Mouse (Mus musculus) lung, postnatal 0 days (tissue): ENCODE results near the gene Ctsc. TPM values are rescaled to one million over a fixed set of nuclear protein-coding genes. Genes with fewer than 3 reads are reported as not detected.
A peak's percentile ranks its signal among the peaks of the same experiment; 100 is the strongest.

Experiments used
- ATAC-seq: fragments of 200-750 bp; cut with Nextera tagmentation; 2 replicates; pipeline ENCODE4 v1.8.0; 2017; ENCODE audit warnings: moderate library complexity
- DNase-seq: peaks from one replicate; pipeline ENCODE4 v3.0.0-alpha.2; 2016; ENCODE audit warnings: low spot score
- H3K27ac ChIP-seq: fragments of 300-500 bp; sonication (generic); 2 replicates; pipeline ENCODE4 v1.5.1; 2014; ENCODE audit warnings: antibody characterized with exemption, mild to moderate bottlenecking, low read length, mixed read lengths
- H3K27me3 ChIP-seq: fragments of 300-500 bp; sonication (generic); replicated peaks from 2 replicates; pipeline ENCODE4 v1.6.1; 2014; ENCODE audit warnings: low read length, mixed read lengths; ENCODE audit not compliant: insufficient read depth
- H3K36me3 ChIP-seq: fragments of 300-500 bp; sonication (generic); 2 replicates; pipeline ENCODE4 v1.6.1; 2014; ENCODE audit warnings: low read length, mixed read lengths; ENCODE audit not compliant: insufficient read depth
- H3K4me1 ChIP-seq: fragments of 300-500 bp; sonication (generic); 2 replicates; pipeline ENCODE4 v1.6.1; 2014; ENCODE audit warnings: antibody characterized with exemption, low read depth, low read length, mixed read lengths; ENCODE audit not compliant: insufficient read depth
- H3K4me2 ChIP-seq: fragments of 300-500 bp; sonication (generic); replicated peaks from 2 replicates; pipeline ENCODE4 v1.6.1; 2014; ENCODE audit warnings: low read depth, mild to moderate bottlenecking, low read length, moderate library complexity, mixed read lengths
- H3K4me3 ChIP-seq: fragments of 300-500 bp; sonication (generic); 2 replicates; pipeline ENCODE4 v1.5.1; 2014; ENCODE audit warnings: low read depth, low read length
- H3K9ac ChIP-seq: fragments of 300-500 bp; sonication (generic); replicated peaks from 2 replicates; pipeline ENCODE4 v1.6.1; 2014; ENCODE audit warnings: low read depth, mild to moderate bottlenecking
- H3K9me3 ChIP-seq: fragments of 300-500 bp; sonication (generic); 2 replicates; pipeline ENCODE4 v1.6.1; 2016; ENCODE audit warnings: low read length, mixed read lengths
- CTCF ChIP-seq: IDR thresholded peaks from 2 replicates; pipeline ENCODE4 v1.5.1; 2016; ENCODE audit warnings: antibody characterized with exemption, mild to moderate bottlenecking
- EP300 ChIP-seq: IDR thresholded peaks from 2 replicates; pipeline ENCODE4 v1.6.1; 2016; ENCODE audit warnings: antibody characterized with exemption, mild to moderate bottlenecking, control low read depth
- WGBS: fragments of 180-500 bp; shearing (Covaris S2); extraction: QIAGEN DNeasy Blood & Tissue Kit; methylation state at CpG from one replicate; pipeline ENCODE4 v1.1.7; 2014; 5-methylcytosine and 5-hydroxymethylcytosine counted together
- polyA plus RNA-seq: library from polyadenylated mRNA; unstranded; fragments of >200 nt; fragmentation: Nextera tagmentation; extraction: Ambion mirVana; gene quantifications from 2 replicates; pipeline ENCODE4 v1.2.1, GENCODE M21; 2015

Gene Ctsc
- polyA plus RNA-seq, 1 experiment from 2014 or later, result 303 TPM

DNA sequence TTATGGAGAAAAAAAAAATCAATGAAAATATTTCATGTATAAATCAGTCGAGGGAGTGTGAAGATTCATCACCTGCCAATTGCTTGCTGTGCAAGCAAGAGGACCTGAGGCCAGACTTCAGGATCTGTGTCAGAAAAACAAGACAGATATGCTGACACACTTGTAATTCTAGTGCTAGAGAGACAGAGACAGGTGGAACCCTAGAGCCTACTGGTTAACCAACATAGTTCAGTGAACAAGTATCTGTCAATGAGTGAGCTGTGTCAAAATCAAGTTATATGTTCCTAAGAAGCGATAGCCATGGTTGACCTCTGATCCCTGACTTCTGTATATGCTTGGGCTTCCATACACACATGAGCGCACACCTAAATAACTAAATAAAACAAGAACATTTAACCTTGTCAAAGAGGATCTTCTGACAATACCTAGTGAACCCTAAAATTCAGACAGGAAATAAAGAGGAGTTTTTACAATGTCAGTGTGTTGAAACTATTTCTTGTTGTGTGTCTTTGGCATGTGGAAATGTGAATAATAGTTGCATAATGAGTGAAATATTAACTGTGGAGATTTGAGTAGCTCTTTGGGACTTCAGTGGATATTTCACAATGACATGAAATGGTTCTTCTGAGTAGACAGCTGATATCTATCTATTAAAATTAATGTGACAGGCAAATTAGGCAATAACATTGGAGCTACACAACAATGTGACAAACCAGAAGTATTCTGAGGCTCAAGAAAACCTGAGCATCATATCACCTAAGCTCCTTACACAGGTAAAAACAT, 32.7 kb downstream of the Ctsc start:
- H3K27ac ChIP-seq, result no peak overlapping the region
- H3K4me3 ChIP-seq, result no peak overlapping the region
- no peak for TF ChIP-seq EP300
- ATAC-seq (peak; percentile 54), DNase-seq (peak; percentile 74)
- WGBS, result 65% methylated on average over 3 of the region's 3 CpGs
- no peaks in the 10 kb centered on the region for H3K4me1 ChIP-seq
- H3K4me2 ChIP-seq, result no peak overlapping the region
- no peaks in the 10 kb centered on the region for H3K27me3 ChIP-seq
- no peaks in the 10 kb centered on the region for H3K9me3 ChIP-seq
- no peaks in the 10 kb centered on the region for H3K36me3 ChIP-seq
- no peak overlapping the region for H3K9ac ChIP-seq

- H3K27ac ChIP-seq, result no peak overlapping the region
- no peak for DNase-seq
- no peaks in the 10 kb centered on the region for H3K4me1 ChIP-seq
- no peak overlapping the region for H3K4me3 ChIP-seq
- H3K4me2 ChIP-seq, result no peak overlapping the region
- TF ChIP-seq EP300, result no peak
- TF ChIP-seq CTCF, result no peak
- no peaks in the 10 kb centered on the region for H3K9me3 ChIP-seq
- H3K9ac ChIP-seq, result no peak overlapping the region
- H3K36me3 ChIP-seq, result no peaks in the 10 kb centered on the region
- no peaks in the 10 kb centered on the region for H3K27me3 ChIP-seq
- no peak for ATAC-seq
- 55% methylated on average over 3 of the region's 3 CpGs for WGBS
These were observed 38.5 kb downstream of the Ctsc start for GRCm38 (mm10) chr7:88316408-88316807.

DNA sequence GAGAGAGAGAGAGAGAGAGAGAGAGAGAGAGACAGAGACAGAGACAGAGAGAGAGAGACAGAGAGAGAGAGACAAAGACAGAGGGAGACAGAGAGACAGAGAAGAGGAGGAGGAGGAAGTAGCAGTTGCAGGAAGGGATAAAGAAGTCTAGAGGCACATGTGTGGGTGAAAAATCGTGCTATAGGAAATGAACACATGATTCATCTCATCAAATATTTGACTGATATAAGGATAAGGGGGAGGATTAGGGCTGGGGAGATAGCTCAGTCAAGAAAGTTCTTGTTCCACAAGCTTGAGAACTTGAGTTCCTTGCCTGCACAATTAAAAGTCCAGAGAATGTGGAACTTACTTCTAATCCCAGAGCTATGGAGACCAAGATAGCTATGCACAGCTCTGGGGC, 40.6 kb downstream of the Ctsc start:
- ATAC-seq, result no peak
- Histone ChIP-seq H3K9me3 (no peaks in the 10 kb centered on the region), H3K4me1 (no peaks in the 10 kb centered on the region), H3K4me3 (no peak overlapping the region), H3K36me3 (no peaks in the 10 kb centered on the region), H3K9ac (no peak overlapping the region), H3K4me2 (no peak overlapping the region), H3K27me3 (no peaks in the 10 kb centered on the region), H3K27ac (no peak overlapping the region)
- 9% methylated on average over 1 of the region's 1 CpGs for WGBS
- no peak for TF ChIP-seq EP300
- no peak for TF ChIP-seq CTCF
- no peak for DNase-seq

GRCm38 (mm10) chr7:88318904-88319303, 41.0 kb downstream of the Ctsc start:
- Histone ChIP-seq H3K36me3 (no peaks in the 10 kb centered on the region), H3K4me3 (no peak overlapping the region), H3K9ac (no peak overlapping the region), H3K27me3 (no peaks in the 10 kb centered on the region), H3K27ac (no peak overlapping the region), H3K4me2 (no peak overlapping the region), H3K9me3 (no peaks in the 10 kb centered on the region), H3K4me1 (no peaks in the 10 kb centered on the region)
- WGBS, result 76% methylated on average over 2 of the region's 2 CpGs
- ATAC-seq, result no peak
- no peak for TF ChIP-seq EP300
- no peak for TF ChIP-seq CTCF
- no peak for DNase-seq

DNA sequence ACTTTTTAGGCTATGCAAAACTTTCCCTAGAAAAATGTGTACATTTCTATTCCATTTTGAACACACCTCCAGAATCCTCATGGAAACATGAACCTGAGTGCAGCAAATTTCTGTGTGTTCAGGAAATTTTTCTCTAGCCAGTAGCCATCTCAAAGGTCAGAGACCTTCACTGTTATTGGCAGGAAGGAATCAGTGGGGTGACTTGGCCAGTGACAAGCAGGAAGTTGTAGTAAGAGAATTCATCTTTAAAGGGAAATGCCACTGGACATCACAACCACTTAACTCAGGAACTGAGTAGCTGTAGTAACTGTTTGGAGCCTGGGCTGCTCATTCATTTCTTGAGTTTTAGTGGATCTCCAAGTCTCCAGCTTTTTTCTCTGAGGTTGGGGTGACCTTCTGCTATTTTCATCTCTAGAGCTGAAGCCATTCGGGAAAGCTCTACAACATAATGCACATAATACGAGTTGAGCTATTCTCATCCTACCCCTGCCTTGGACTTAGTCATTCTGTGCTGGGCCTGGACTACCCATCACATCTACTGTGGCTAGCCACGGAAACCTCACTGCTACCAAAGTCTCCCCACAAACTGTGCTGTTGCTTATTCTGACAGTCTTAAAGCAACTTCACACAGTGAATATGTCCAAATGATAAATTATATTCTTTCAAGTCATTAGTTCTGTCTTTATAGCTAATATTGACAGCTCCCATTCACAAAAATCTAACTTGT, 41.7 kb downstream of the Ctsc start:
- no peak for TF ChIP-seq EP300
- no peak for TF ChIP-seq CTCF
- H3K36me3 ChIP-seq, result no peaks in the 10 kb centered on the region
- H3K27me3 ChIP-seq, result no peaks in the 10 kb centered on the region
- DNase-seq (no peak), ATAC-seq (no peak)
- H3K9ac ChIP-seq, result no peak overlapping the region
- H3K27ac ChIP-seq, result no peak overlapping the region
- H3K9me3 ChIP-seq, result no peaks in the 10 kb centered on the region
- no peak overlapping the region for H3K4me3 ChIP-seq
- no peak overlapping the region for H3K4me2 ChIP-seq
- 85% methylated on average over 3 of the region's 3 CpGs for WGBS
- H3K4me1 ChIP-seq, result no peaks in the 10 kb centered on the region

DNA sequence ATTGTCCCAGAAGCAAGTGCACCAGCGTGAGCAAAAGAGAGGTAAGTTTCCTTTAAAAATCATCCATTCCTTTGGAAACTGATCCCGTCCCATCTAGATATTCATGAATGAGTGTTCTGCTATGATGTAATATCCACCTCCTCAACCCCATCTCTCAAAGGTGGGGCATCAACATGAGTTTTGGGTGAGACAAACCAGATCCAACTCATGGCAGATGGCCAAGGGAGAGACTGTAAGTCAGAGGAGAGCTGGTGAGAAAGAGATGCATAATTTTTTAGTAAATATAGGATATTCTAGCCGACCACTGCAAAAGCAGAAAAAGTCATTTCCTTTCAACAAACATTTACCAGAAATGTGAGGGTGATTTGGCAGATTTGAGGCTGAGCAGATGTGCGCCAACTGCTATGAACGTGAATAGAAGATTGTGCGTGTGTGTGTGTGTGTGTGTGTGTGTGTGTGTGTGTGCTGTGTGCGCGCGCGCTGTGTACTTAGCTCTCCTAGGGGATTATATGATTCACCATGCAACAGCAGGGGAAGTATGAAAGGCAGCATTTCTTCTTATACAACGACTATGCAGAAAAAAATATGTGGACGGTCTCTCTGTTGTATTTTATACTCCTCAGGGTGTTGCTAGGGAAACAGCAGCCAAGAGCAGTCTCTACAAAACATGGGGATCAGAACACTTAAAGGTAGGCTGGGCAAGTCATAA, 42.9 kb downstream of the Ctsc start:
- DNase-seq, result peak; percentile 45
- no peak overlapping the region for H3K4me2 ChIP-seq
- WGBS, result 54% methylated on average over 12 of the region's 12 CpGs
- TF ChIP-seq CTCF, result no peak
- TF ChIP-seq EP300, result no peak
- no peak overlapping the region for H3K27ac ChIP-seq
- no peaks in the 10 kb centered on the region for H3K27me3 ChIP-seq
- H3K9ac ChIP-seq, result no peak overlapping the region
- peak; percentile 57; the same call in 1 of the 2 replicates for ATAC-seq
- H3K4me3 ChIP-seq, result no peak overlapping the region
- H3K36me3 ChIP-seq, result no peaks in the 10 kb centered on the region
- no peaks in the 10 kb centered on the region for H3K9me3 ChIP-seq
- H3K4me1 ChIP-seq, result no peaks in the 10 kb centered on the region
